Mouse (Mus musculus) stomach, postnatal 0 days (tissue): Measurements from ENCODE around the gene Mef2d. TPM values are rescaled to one million over a fixed set of nuclear protein-coding genes. Genes with fewer than 3 reads are reported as not detected.

Experiments used
- ATAC-seq: fragments of 200-750 bp; cut with Nextera tagmentation; 2 replicates; pipeline ENCODE4 v1.8.0; 2017; ENCODE audit not compliant: low FRiP score, low TSS enrichment
- DNase-seq: peaks from one replicate; pipeline ENCODE4 v3.0.0-alpha.2; 2016; ENCODE audit warnings: low spot score
- H3K27ac ChIP-seq: fragments of 300-500 bp; sonication (generic); replicated peaks from 2 replicates; pipeline ENCODE4 v1.5.1; 2014; ENCODE audit warnings: mild to moderate bottlenecking, control low read depth
- H3K27me3 ChIP-seq: fragments of 300-500 bp; sonication (generic); 2 replicates; pipeline ENCODE4 v1.6.1; 2014; ENCODE audit warnings: low read length; ENCODE audit not compliant: control insufficient read depth, insufficient read depth
- H3K36me3 ChIP-seq: fragments of 300-500 bp; sonication (generic); 2 replicates; pipeline ENCODE4 v1.6.1; 2014; ENCODE audit warnings: low read length, mixed read lengths; ENCODE audit not compliant: control insufficient read depth, insufficient read depth
- H3K4me1 ChIP-seq: fragments of 300-500 bp; sonication (generic); replicated peaks from 2 replicates; pipeline ENCODE4 v1.6.1; 2014; ENCODE audit warnings: antibody characterized with exemption; ENCODE audit not compliant: control insufficient read depth, insufficient read depth
- H3K4me2 ChIP-seq: fragments of 300-500 bp; sonication (generic); replicated peaks from 2 replicates; pipeline ENCODE4 v1.6.1; 2014; ENCODE audit warnings: low read depth, mild to moderate bottlenecking, control low read depth, moderate library complexity
- H3K4me3 ChIP-seq: fragments of 300-500 bp; sonication (generic); 2 replicates; pipeline ENCODE4 v1.5.1; 2014; ENCODE audit warnings: low read depth, low read length, control low read depth
- H3K9ac ChIP-seq: fragments of 300-500 bp; sonication (generic); 2 replicates; pipeline ENCODE4 v1.6.1; 2014; ENCODE audit warnings: mild to moderate bottlenecking, low read length, control low read depth, mixed read lengths
- H3K9me3 ChIP-seq: fragments of 300-500 bp; sonication (generic); 2 replicates; pipeline ENCODE4 v1.6.1; 2016; ENCODE audit warnings: low read length; ENCODE audit not compliant: control insufficient read depth
- CTCF ChIP-seq: IDR thresholded peaks from 2 replicates; pipeline ENCODE4 v1.5.1; 2016; ENCODE audit warnings: antibody characterized with exemption, low read depth, mild to moderate bottlenecking, moderate library complexity
- EP300 ChIP-seq: optimal IDR thresholded peaks from 2 replicates; pipeline ENCODE3; 2016; ENCODE audit warnings: antibody characterized with exemption
- WGBS: fragments of 180-500 bp; shearing (Covaris S2); extraction: QIAGEN DNeasy Blood & Tissue Kit; methylation state at CpG from one replicate; pipeline ENCODE4 v1.1.7; 2014; 5-methylcytosine and 5-hydroxymethylcytosine counted together
- polyA plus RNA-seq: library from polyadenylated mRNA; unstranded; fragments of >200 nt; fragmentation: Nextera tagmentation; extraction: Ambion mirVana; gene quantifications from 2 replicates; pipeline ENCODE4 v1.2.1, GENCODE M21; 2015

The Mef2d gene
- 10.6 and 13.0 TPM in 2 replicates for polyA plus RNA-seq

DNA sequence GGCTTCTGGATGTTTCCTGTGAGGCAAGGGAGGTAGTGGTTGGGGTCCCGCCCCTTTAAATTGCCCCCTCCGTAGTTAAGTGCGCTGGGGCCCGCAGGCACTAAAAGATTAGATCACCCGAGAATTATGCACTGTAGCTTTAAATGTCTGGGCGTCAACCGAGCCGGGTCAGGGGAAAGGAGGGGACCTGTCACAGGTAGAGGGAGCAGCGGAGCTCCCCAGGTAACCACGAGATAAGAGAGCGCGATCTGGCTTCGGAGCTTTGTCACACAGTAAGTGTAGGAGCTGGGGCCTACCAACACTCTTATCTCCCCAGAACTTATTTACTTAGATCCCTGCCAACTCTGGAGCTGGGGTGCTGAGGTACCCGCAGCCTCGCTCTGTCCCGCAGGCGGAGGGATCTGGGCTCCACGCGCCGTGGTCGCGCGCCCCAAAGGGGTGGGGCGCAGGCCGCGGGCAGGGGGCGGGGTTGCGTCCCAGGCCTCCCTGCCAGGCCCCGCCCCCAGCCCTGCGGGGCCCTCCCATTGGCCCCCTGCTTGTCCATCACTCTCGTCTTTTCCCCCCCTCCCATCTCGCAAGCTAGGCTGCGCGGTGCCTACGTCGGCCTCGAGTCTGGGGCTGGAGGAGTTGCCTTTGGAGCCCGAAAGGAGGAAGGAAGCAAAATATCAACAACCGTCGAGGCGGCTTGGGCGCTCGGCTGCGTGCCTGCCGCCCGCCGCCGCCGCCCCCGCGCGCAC is at the start of gene Mef2d:
TSS of gene Mef2d (plus strand) at position 586 of the 737 bp plus-strand sequence.
- WGBS: under 1% methylated on average over 42 of the region's 52 CpGs
- H3K9me3 ChIP-seq: no peaks in the 10 kb centered on the region
- H3K4me3 ChIP-seq: peak within 1 kb of the TSS; percentile 90
- TF ChIP-seq CTCF: peak; percentile 65
- TF ChIP-seq EP300: peak; percentile 68
- H3K27me3 ChIP-seq: no peaks in the 10 kb centered on the region
- ATAC-seq (peak; percentile 88), DNase-seq (peak; percentile 97)
- peak within 1 kb of the TSS; percentile 96 for H3K4me2 ChIP-seq
- no peaks in the 10 kb centered on the region for H3K36me3 ChIP-seq
- peak within 1 kb of the TSS; percentile 93 for H3K9ac ChIP-seq
- H3K27ac ChIP-seq: peak within 1 kb of the TSS; percentile 100
- H3K4me1 ChIP-seq: peaks cover 33% of the 10 kb centered on the region

DNA sequence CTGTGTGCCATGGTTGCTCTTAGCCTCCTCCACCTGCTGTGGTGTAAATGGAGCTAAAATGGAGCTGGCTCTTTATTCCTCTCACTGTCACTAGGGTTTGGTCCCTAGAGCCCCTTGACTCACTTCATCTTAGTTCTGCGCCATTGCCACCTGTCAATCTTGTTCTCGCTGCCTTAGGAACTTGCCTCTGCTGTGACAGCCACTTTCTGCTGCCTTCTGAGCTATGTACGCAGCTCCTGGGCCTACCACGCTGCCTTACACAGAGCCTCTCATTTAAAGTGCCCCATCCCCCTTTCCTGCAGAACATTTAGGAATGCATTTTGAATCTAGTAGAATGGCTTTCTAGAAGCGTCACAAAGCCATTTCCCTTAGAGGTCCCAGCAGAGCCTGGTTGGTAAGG is 48.0 kb upstream of the Mef2d start:
- Histone ChIP-seq H3K9me3 (no peaks in the 10 kb centered on the region), H3K27ac (no peak overlapping the region), H3K9ac (no peak overlapping the region), H3K36me3 (peaks cover 18% of the 10 kb centered on the region; the same call in 1 of the 2 replicates), H3K4me2 (no peak overlapping the region), H3K4me1 (no peaks in the 10 kb centered on the region), H3K27me3 (no peaks in the 10 kb centered on the region), H3K4me3 (no peak overlapping the region)
- ATAC-seq: no peak
- 89% methylated on average over 5 of the region's 5 CpGs for WGBS
- no peak for DNase-seq
- no peak for TF ChIP-seq EP300

DNA sequence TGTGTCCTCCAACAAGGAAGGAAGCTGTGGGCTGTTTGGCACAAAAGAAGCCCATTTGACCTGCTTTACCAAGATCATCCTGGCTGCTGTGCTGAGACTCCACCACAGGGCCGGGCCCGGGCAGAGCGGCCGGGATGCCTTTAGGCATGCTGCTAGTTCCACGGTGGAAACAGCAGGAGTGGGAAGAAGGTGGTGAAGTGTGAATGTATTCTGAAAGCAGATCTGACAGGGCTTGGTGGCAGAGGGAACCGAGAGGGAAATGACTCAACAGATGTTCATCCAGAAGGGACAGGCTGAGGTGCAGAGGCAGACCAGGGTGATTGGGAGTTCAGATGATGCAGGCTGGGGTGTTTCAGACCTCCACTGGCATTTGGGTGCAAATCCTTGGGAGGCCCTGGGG is 44.5 kb upstream of the Mef2d start:
- H3K27me3 ChIP-seq: no peaks in the 10 kb centered on the region
- peaks cover 17% of the 10 kb centered on the region; the same call in 1 of the 2 replicates for H3K36me3 ChIP-seq
- WGBS: 80% methylated on average over 6 of the region's 6 CpGs
- H3K4me2 ChIP-seq: no peak overlapping the region
- no peak for ATAC-seq
- H3K9me3 ChIP-seq: no peaks in the 10 kb centered on the region
- H3K9ac ChIP-seq: no peak overlapping the region
- no peak for DNase-seq
- no peak overlapping the region for H3K27ac ChIP-seq
- H3K4me3 ChIP-seq: no peak overlapping the region
- TF ChIP-seq EP300: no peak
- TF ChIP-seq CTCF: no peak
- no peaks in the 10 kb centered on the region for H3K4me1 ChIP-seq

DNA sequence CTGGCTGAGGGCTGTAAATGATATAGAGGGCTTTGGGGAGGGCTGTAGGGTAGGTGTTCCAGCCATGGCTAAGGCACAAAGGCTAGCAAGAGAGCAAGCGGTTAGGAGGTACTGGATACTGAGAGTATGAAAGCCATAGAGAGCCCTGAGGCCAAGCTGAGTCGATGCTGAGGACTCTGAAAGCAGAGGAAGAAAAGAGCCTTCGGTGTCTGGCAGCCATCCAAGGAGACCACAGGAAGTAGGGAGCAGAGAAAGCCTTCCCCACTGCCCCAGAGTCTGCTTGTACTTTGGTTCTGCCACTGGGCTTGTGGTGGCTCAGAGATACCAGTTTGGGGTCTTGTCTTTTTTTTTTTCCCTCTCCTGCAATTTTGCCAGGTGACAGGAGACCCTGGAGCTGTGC is 41.9 kb upstream of the Mef2d start:
- no peak overlapping the region for H3K4me2 ChIP-seq
- H3K36me3 ChIP-seq: peaks cover 12% of the 10 kb centered on the region
- no peak overlapping the region for H3K27ac ChIP-seq
- H3K9ac ChIP-seq: no peak overlapping the region
- TF ChIP-seq EP300 (no peak), CTCF (no peak)
- no peaks in the 10 kb centered on the region for H3K9me3 ChIP-seq
- no peaks in the 10 kb centered on the region for H3K4me1 ChIP-seq
- no peaks in the 10 kb centered on the region for H3K27me3 ChIP-seq
- WGBS: 65% methylated on average over 3 of the region's 3 CpGs
- ATAC-seq (no peak), DNase-seq (no peak)
- H3K4me3 ChIP-seq: no peak overlapping the region

DNA sequence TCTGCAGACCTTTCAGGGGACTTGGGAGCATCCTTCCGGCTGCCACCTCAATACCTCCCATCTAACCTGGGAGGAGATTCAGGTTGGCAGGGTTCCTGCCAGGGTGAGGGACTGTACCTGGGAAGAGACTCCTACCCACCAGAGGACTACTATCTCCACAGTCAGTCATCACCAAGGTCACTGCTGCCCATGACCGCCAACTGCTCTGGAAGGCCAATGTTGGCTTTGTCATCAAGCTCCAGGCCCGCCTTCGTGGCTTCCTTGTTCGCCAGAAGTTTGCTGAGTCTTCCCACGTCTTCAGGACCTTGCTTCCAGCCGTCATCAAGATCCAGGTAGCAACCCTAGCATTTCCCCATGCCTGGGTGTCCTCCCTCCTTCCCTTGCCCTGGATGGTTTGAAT is 40.4 kb upstream of the Mef2d start:
- Histone ChIP-seq H3K9ac (no peak overlapping the region), H3K4me2 (no peak overlapping the region), H3K36me3 (peaks cover 12% of the 10 kb centered on the region), H3K4me3 (no peak overlapping the region), H3K9me3 (no peaks in the 10 kb centered on the region), H3K4me1 (no peaks in the 10 kb centered on the region), H3K27me3 (no peaks in the 10 kb centered on the region), H3K27ac (no peak overlapping the region)
- WGBS: 86% methylated on average over 7 of the region's 7 CpGs
- ATAC-seq: no peak
- TF ChIP-seq EP300: no peak
- DNase-seq: no peak

DNA sequence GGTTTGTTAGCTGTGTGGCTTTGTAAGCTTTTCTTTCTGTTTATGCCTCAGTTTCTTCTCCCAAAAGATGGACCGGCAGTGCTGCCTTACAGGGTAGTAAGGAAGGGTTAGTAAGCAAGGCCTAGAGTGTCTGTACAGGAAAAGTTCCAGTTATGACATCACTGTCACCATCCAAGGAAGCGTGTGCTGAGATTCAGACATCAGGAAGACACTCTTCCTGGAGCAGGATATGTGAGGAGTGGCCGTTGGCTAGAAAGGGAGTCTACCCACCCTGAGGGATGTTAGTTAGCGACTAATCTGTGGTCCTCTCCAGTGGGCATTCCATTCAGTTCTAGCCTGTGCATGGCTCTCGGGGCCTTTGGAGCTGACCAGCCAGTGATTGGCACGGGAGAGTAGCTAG is 40.0 kb upstream of the Mef2d start:
- H3K4me3 ChIP-seq: no peak overlapping the region

More for the DNA sequence above, 40.0 kb upstream of the Mef2d start:
- Histone ChIP-seq H3K4me1 (no peaks in the 10 kb centered on the region), H3K27me3 (no peaks in the 10 kb centered on the region), H3K9ac (no peak overlapping the region), H3K36me3 (peaks cover 12% of the 10 kb centered on the region), H3K4me2 (no peak overlapping the region), H3K27ac (0 out of 2 replicates have a peak overlapping the region, but pooled peaks have one; percentile 13), H3K9me3 (no peaks in the 10 kb centered on the region)
- DNase-seq: no peak
- WGBS: 85% methylated on average over 6 of the region's 6 CpGs
- TF ChIP-seq EP300: no peak
- no peak for TF ChIP-seq CTCF
- ATAC-seq: no peak
